Mouse (Mus musculus): Measurements from ENCODE around the gene Tubg2. TPM values are rescaled to one million over a fixed set of nuclear protein-coding genes. Genes with fewer than 3 reads are reported as not detected.

Gene Tubg2
- polyA plus RNA-seq, 1 experiment from 2014 or later: 4.2 TPM

GRCm38 (mm10) chr11:101162772-101163171, 7.1 kb downstream of the Tubg2 start:
- WGBS: 73% methylated on average over 5 of the region's 5 CpGs
- Histone ChIP-seq H3K36me3 (peaks cover 50% of the 10 kb centered on the region), H3K27me3 (ENCODE audit: insufficient read depth, poor library complexity, severe bottlenecking) (peaks cover 74% of the 10 kb centered on the region), H3K4me1 (peaks cover 32% of the 10 kb centered on the region), H3K9me3 (no peaks in the 10 kb centered on the region), H3K27ac (no peak overlapping the region), H3K4me3 (no peak overlapping the region)
- DNase-seq (ENCODE audit: low spot score): no peak

GRCm38 (mm10) chr11:101163476-101164350, 8.0 kb downstream of the Tubg2 start:
- WGBS: 17% methylated on average over 47 of the region's 49 CpGs
- peaks cover 39% of the 10 kb centered on the region for H3K4me1 ChIP-seq
- H3K27me3 ChIP-seq (ENCODE audit: insufficient read depth, poor library complexity, severe bottlenecking): peaks cover 82% of the 10 kb centered on the region
- peaks cover 56% of the 10 kb centered on the region for H3K36me3 ChIP-seq
- peak overlapping the region; percentile 57 for H3K4me3 ChIP-seq
- H3K9me3 ChIP-seq: no peaks in the 10 kb centered on the region
- peak overlapping the region; percentile 60 for H3K27ac ChIP-seq
- no peak for DNase-seq (ENCODE audit: low spot score)

- Histone ChIP-seq H3K27ac (peak overlapping the region; percentile 60; the same call in 1 of the 2 replicates), H3K9me3 (no peaks in the 10 kb centered on the region), H3K36me3 (peaks cover 56% of the 10 kb centered on the region), H3K27me3 (ENCODE audit: insufficient read depth, poor library complexity, severe bottlenecking) (peaks cover 87% of the 10 kb centered on the region), H3K4me3 (peak overlapping the region; percentile 57), H3K4me1 (peaks cover 45% of the 10 kb centered on the region)
- no peak for DNase-seq (ENCODE audit: low spot score)
- WGBS: 13% methylated on average over 21 of the region's 21 CpGs
Measured at GRCm38 (mm10) chr11:101164351-101164665, 8.6 kb downstream of the Tubg2 start.

- no peak for DNase-seq (ENCODE audit: low spot score)
- Histone ChIP-seq H3K4me3 (peak overlapping the region; percentile 57), H3K4me1 (peaks cover 51% of the 10 kb centered on the region), H3K27ac (no peak overlapping the region), H3K36me3 (peaks cover 56% of the 10 kb centered on the region), H3K27me3 (ENCODE audit: insufficient read depth, poor library complexity, severe bottlenecking) (peaks cover 94% of the 10 kb centered on the region), H3K9me3 (no peaks in the 10 kb centered on the region)
- 16% methylated on average over 35 of the region's 35 CpGs for WGBS
Measured at GRCm38 (mm10) chr11:101164677-101165580, 9.2 kb downstream of the Tubg2 start.

- Histone ChIP-seq H3K9me3 (no peaks in the 10 kb centered on the region), H3K36me3 (peaks cover 53% of the 10 kb centered on the region), H3K27me3 (ENCODE audit: insufficient read depth, poor library complexity, severe bottlenecking) (peaks cover 91% of the 10 kb centered on the region), H3K27ac (no peak overlapping the region), H3K4me1 (peaks cover 62% of the 10 kb centered on the region), H3K4me3 (no peak overlapping the region)
- DNase-seq (ENCODE audit: low spot score): no peak
- WGBS: 67% methylated on average over 14 of the region's 14 CpGs
Measured at GRCm38 (mm10) chr11:101166357-101166756, 10.7 kb downstream of the Tubg2 start.

GRCm38 (mm10) chr11:101167211-101167962, 11.7 kb downstream of the Tubg2 start:
- Histone ChIP-seq H3K4me1 (peaks cover 72% of the 10 kb centered on the region), H3K27ac (no peak overlapping the region), H3K27me3 (ENCODE audit: insufficient read depth, poor library complexity, severe bottlenecking) (peaks cover 80% of the 10 kb centered on the region), H3K9me3 (no peaks in the 10 kb centered on the region), H3K36me3 (peaks cover 42% of the 10 kb centered on the region), H3K4me3 (no peak overlapping the region)
- DNase-seq (ENCODE audit: low spot score): no peak
- WGBS: 47% methylated on average over 19 of the region's 19 CpGs

- Histone ChIP-seq H3K4me3 (no peak overlapping the region), H3K36me3 (peaks cover 37% of the 10 kb centered on the region), H3K9me3 (no peaks in the 10 kb centered on the region), H3K4me1 (peaks cover 73% of the 10 kb centered on the region), H3K27me3 (ENCODE audit: insufficient read depth, poor library complexity, severe bottlenecking) (peaks cover 76% of the 10 kb centered on the region), H3K27ac (no peak overlapping the region)
- 46% methylated on average over 8 of the region's 8 CpGs for WGBS
- no peak for DNase-seq (ENCODE audit: low spot score)
Measured at GRCm38 (mm10) chr11:101167963-101168300, 12.2 kb downstream of the Tubg2 start.

- peaks cover 73% of the 10 kb centered on the region for H3K4me1 ChIP-seq
- no peak for DNase-seq (ENCODE audit: low spot score)
- no peak overlapping the region; the same call in 1 of the 2 replicates for H3K4me3 ChIP-seq
- H3K27me3 ChIP-seq (ENCODE audit: insufficient read depth, poor library complexity, severe bottlenecking): peaks cover 76% of the 10 kb centered on the region
- no peaks in the 10 kb centered on the region for H3K9me3 ChIP-seq
- no peak overlapping the region for H3K27ac ChIP-seq
- H3K36me3 ChIP-seq: peaks cover 32% of the 10 kb centered on the region
- WGBS: 71% methylated on average over 18 of the region's 18 CpGs
Measured at GRCm38 (mm10) chr11:101168301-101168980, 12.7 kb downstream of the Tubg2 start.

GRCm38 (mm10) chr11:101169301-101170107, 13.8 kb downstream of the Tubg2 start:
- peak overlapping the region; percentile 43; the same call in 1 of the 2 replicates for H3K27ac ChIP-seq
- peaks cover 73% of the 10 kb centered on the region for H3K4me1 ChIP-seq
- no peaks in the 10 kb centered on the region for H3K9me3 ChIP-seq
- peaks cover 23% of the 10 kb centered on the region for H3K36me3 ChIP-seq
- H3K27me3 ChIP-seq (ENCODE audit: insufficient read depth, poor library complexity, severe bottlenecking): peaks cover 75% of the 10 kb centered on the region
- no peak for DNase-seq (ENCODE audit: low spot score)
- WGBS: 15% methylated on average over 17 of the region's 17 CpGs
- peak overlapping the region; percentile 76 for H3K4me3 ChIP-seq

GRCm38 (mm10) chr11:101170354-101170810, 14.7 kb downstream of the Tubg2 start, which contains the start of gene Cntnap1:
TSS of gene Cntnap1 (plus strand) at chr11:101170523.
- H3K27me3 ChIP-seq (ENCODE audit: insufficient read depth, poor library complexity, severe bottlenecking): peaks cover 75% of the 10 kb centered on the region
- WGBS: under 1% methylated on average over 35 of the region's 35 CpGs
- H3K4me1 ChIP-seq: peaks cover 73% of the 10 kb centered on the region
- H3K27ac ChIP-seq: peak within 1 kb of the TSS; percentile 88
- H3K9me3 ChIP-seq: no peaks in the 10 kb centered on the region
- no peak for DNase-seq (ENCODE audit: low spot score)
- H3K36me3 ChIP-seq: peaks cover 23% of the 10 kb centered on the region
- peak within 1 kb of the TSS; percentile 76 for H3K4me3 ChIP-seq

GRCm38 (mm10) chr11:101170811-101171610, 15.3 kb downstream of the Tubg2 start, which contains the start of gene Plekhh3:
TSS of gene Plekhh3 (minus strand) at chr11:101171351.
- Histone ChIP-seq H3K4me3 (peak within 1 kb of the TSS; percentile 76), H3K27me3 (ENCODE audit: insufficient read depth, poor library complexity, severe bottlenecking) (peaks cover 75% of the 10 kb centered on the region), H3K27ac (peak within 1 kb of the TSS; percentile 88), H3K9me3 (no peaks in the 10 kb centered on the region), H3K36me3 (peaks cover 23% of the 10 kb centered on the region), H3K4me1 (peaks cover 74% of the 10 kb centered on the region)
- DNase-seq (ENCODE audit: low spot score): peak; percentile 99
- WGBS: under 1% methylated on average over 50 of the region's 50 CpGs

Measured in heart, embryonic 10.5 days (tissue).